Mouse (Mus musculus) olfactory bulb, adult 2 months (tissue): ENCODE measurements around the gene Syn3. TPM values are rescaled to one million over a fixed set of nuclear protein-coding genes. Genes with fewer than 3 reads are reported as not detected.

Experiments
- H3K27ac ChIP-seq: fragments of 200-500 bp; 2 replicates; pipeline ENCODE4 v1.5.1; 2012; ENCODE audit warnings: low read depth, low read length; ENCODE audit not compliant: insufficient read depth
- H3K4me1 ChIP-seq: fragments of 200-500 bp; 2 replicates; pipeline ENCODE4 v1.6.1; 2012; ENCODE audit warnings: low read length; ENCODE audit not compliant: control insufficient read depth, insufficient read depth
- H3K4me3 ChIP-seq: fragments of 200-500 bp; 2 replicates; pipeline ENCODE4 v1.5.1; 2012; ENCODE audit warnings: mild to moderate bottlenecking, low read depth, low read length, moderate library complexity; ENCODE audit not compliant: insufficient read depth
- CTCF ChIP-seq: fragments of 200-500 bp; IDR thresholded peaks from 2 replicates; pipeline ENCODE4 v1.5.1; 2012; ENCODE audit warnings: low read depth, mild to moderate bottlenecking, low read length, moderate library complexity; ENCODE audit not compliant: insufficient read depth
- POLR2A ChIP-seq: fragments of 200-500 bp; IDR thresholded peaks from 2 replicates; pipeline ENCODE4 v1.6.1; 2012; ENCODE audit warnings: mild to moderate bottlenecking, low read depth, low read length, moderate library complexity; ENCODE audit not compliant: insufficient read depth
- WGBS: fragments of 180-500 bp; shearing (Covaris S2); methylation state at CpG from one replicate; pipeline ENCODE4 v1.1.7; 2018; 5-methylcytosine and 5-hydroxymethylcytosine counted together
- polyA plus RNA-seq: library from polyadenylated mRNA; stranded (reverse); fragments of >200 nt; gene quantifications from 2 replicates; pipeline ENCODE4 v1.2.4, GENCODE M21; 2012; ENCODE audit warnings: low replicate concordance; ENCODE audit not compliant: missing spikeins, insufficient read depth, insufficient read length

Gene Syn3
- polyA plus RNA-seq, 1 experiment: not detected

- no peaks in the 10 kb centered on the region for H3K4me1 ChIP-seq
- WGBS: 69% methylated on average over 6 of the region's 6 CpGs
- no peak overlapping the region for H3K4me3 ChIP-seq
- no peak for TF ChIP-seq CTCF
- TF ChIP-seq POLR2A: no peak
- H3K27ac ChIP-seq: no peak overlapping the region
Observed at GRCm38 (mm10) chr10:86174017-86174416, 324.7 kb downstream of the Syn3 start.

GRCm38 (mm10) chr10:86173284-86173683, 325.4 kb downstream of the Syn3 start:
- TF ChIP-seq CTCF: no peak
- no peak for TF ChIP-seq POLR2A
- 90% methylated on average over 4 of the region's 4 CpGs for WGBS
- Histone ChIP-seq H3K4me1 (no peaks in the 10 kb centered on the region), H3K27ac (no peak overlapping the region), H3K4me3 (no peak overlapping the region)

GRCm38 (mm10) chr10:86171246-86171645, 327.4 kb downstream of the Syn3 start:
- peaks cover 2% of the 10 kb centered on the region; the same call in 1 of the 2 replicates for H3K4me1 ChIP-seq
- 94% methylated on average over 1 of the region's 1 CpGs for WGBS
- TF ChIP-seq POLR2A: no peak
- no peak for TF ChIP-seq CTCF
- H3K27ac ChIP-seq: no peak overlapping the region
- H3K4me3 ChIP-seq: no peak overlapping the region

GRCm38 (mm10) chr10:86168084-86168483, 330.6 kb downstream of the Syn3 start:
- WGBS: 100% methylated on average over 2 of the region's 2 CpGs
- TF ChIP-seq CTCF: no peak
- no peak for TF ChIP-seq POLR2A
- Histone ChIP-seq H3K4me1 (peaks cover 2% of the 10 kb centered on the region; the same call in 1 of the 2 replicates), H3K4me3 (no peak overlapping the region), H3K27ac (no peak overlapping the region)

GRCm38 (mm10) chr10:86166854-86167268, 331.8 kb downstream of the Syn3 start:
- Histone ChIP-seq H3K4me3 (no peak overlapping the region), H3K27ac (no peak overlapping the region), H3K4me1 (peaks cover 2% of the 10 kb centered on the region; the same call in 1 of the 2 replicates)
- TF ChIP-seq POLR2A: no peak
- TF ChIP-seq CTCF: no peak
- WGBS: 52% methylated on average over 4 of the region's 4 CpGs

GRCm38 (mm10) chr10:86164098-86164497, 334.6 kb downstream of the Syn3 start:
- H3K4me1 ChIP-seq: peaks cover 2% of the 10 kb centered on the region; the same call in 1 of the 2 replicates
- no peak overlapping the region for H3K27ac ChIP-seq
- no peak for TF ChIP-seq CTCF
- TF ChIP-seq POLR2A: no peak
- WGBS: 46% methylated on average over 3 of the region's 3 CpGs
- no peak overlapping the region for H3K4me3 ChIP-seq

GRCm38 (mm10) chr10:86161783-86162271, 336.9 kb downstream of the Syn3 start:
- WGBS: 95% methylated on average over 6 of the region's 6 CpGs
- no peak overlapping the region for H3K4me3 ChIP-seq
- no peak for TF ChIP-seq CTCF
- TF ChIP-seq POLR2A: no peak
- H3K4me1 ChIP-seq: peaks cover 2% of the 10 kb centered on the region; the same call in 1 of the 2 replicates
- H3K27ac ChIP-seq: no peak overlapping the region

- TF ChIP-seq POLR2A (no peak), CTCF (no peak)
- Histone ChIP-seq H3K27ac (no peak overlapping the region), H3K4me1 (no peaks in the 10 kb centered on the region), H3K4me3 (no peak overlapping the region)
- WGBS: 87% methylated on average over 8 of the region's 8 CpGs
Observed at GRCm38 (mm10) chr10:86158198-86158899, 340.3 kb downstream of the Syn3 start.

GRCm38 (mm10) chr10:86155344-86155743, 343.4 kb downstream of the Syn3 start:
- 87% methylated on average over 3 of the region's 3 CpGs for WGBS
- TF ChIP-seq POLR2A (no peak), CTCF (no peak)
- H3K27ac ChIP-seq: no peak overlapping the region
- H3K4me1 ChIP-seq: no peaks in the 10 kb centered on the region
- H3K4me3 ChIP-seq: no peak overlapping the region
